Mouse (Mus musculus): Measurements from ENCODE around the gene Flvcr1. TPM values are rescaled to one million over a fixed set of nuclear protein-coding genes. Genes with fewer than 3 reads are reported as not detected.

Gene Flvcr1
- total RNA-seq, 2 experiments from 2014 or later, result 6.7 to 7.1 TPM

Other genes with a start within 250 kb of the Flvcr1 start
- 1.7 and 3.6 TPM in 2 replicates for gene Rps6kc1, start 114.4 kb downstream of the Flvcr1 start, total RNA-seq (2015; ENCODE audit: low replicate concordance)
- 3.8 and 5.5 TPM in 2 replicates for gene Rps6kc1, start 114.4 kb downstream of the Flvcr1 start, total RNA-seq (2017; ENCODE audit: low replicate concordance)
- gene Angel2, start 101.0 kb downstream of the Flvcr1 start, total RNA-seq (2015; ENCODE audit: low replicate concordance), result 10.5 and 11.5 TPM in 2 replicates
- 12.9 and 23.6 TPM in 2 replicates for gene Angel2, start 101.0 kb downstream of the Flvcr1 start, total RNA-seq (2017; ENCODE audit: low replicate concordance)
- not detected in 2 replicates for gene Vash2, start 46.9 kb downstream of the Flvcr1 start, total RNA-seq (2015; ENCODE audit: low replicate concordance)
- not detected in 2 replicates for gene Vash2, start 46.9 kb downstream of the Flvcr1 start, total RNA-seq (2017; ENCODE audit: low replicate concordance)
- gene Spata45, start 10.5 kb upstream of the Flvcr1 start, total RNA-seq (2015; ENCODE audit: low replicate concordance), result not detected in 2 replicates
- not detected in 2 replicates for gene Spata45, start 10.5 kb upstream of the Flvcr1 start, total RNA-seq (2017; ENCODE audit: low replicate concordance)
- gene Tatdn3, start 36.8 kb upstream of the Flvcr1 start, total RNA-seq (2015; ENCODE audit: low replicate concordance), result 6.3 and 24.1 TPM in 2 replicates
- gene Tatdn3, start 36.8 kb upstream of the Flvcr1 start, total RNA-seq (2017; ENCODE audit: low replicate concordance), result 3.9 and 22.1 TPM in 2 replicates
- 13.3 and 33.1 TPM in 2 replicates for gene Nsl1, start 36.9 kb upstream of the Flvcr1 start, total RNA-seq (2015; ENCODE audit: low replicate concordance)
- gene Nsl1, start 36.9 kb upstream of the Flvcr1 start, total RNA-seq (2017; ENCODE audit: low replicate concordance), result 24.9 and 26.4 TPM in 2 replicates
- 1.4 TPM in 1 of 2 replicates, not detected in the other for gene Batf3, start 71.7 kb upstream of the Flvcr1 start, total RNA-seq (2015; ENCODE audit: low replicate concordance)
- not detected in 2 replicates for gene Batf3, start 71.7 kb upstream of the Flvcr1 start, total RNA-seq (2017; ENCODE audit: low replicate concordance)
- not detected in 2 replicates for gene Fam71a, start 138.7 kb upstream of the Flvcr1 start, total RNA-seq (2015; ENCODE audit: low replicate concordance)
- gene Fam71a, start 138.7 kb upstream of the Flvcr1 start, total RNA-seq (2017; ENCODE audit: low replicate concordance), result not detected in 2 replicates
- 3.8 and 4.3 TPM in 2 replicates for gene Atf3, start 191.9 kb upstream of the Flvcr1 start, total RNA-seq (2015; ENCODE audit: low replicate concordance)
- gene Atf3, start 191.9 kb upstream of the Flvcr1 start, total RNA-seq (2017; ENCODE audit: low replicate concordance), result 1.2 and 16.5 TPM in 2 replicates

Data from erythroid progenitor cell, adult 5-6 weeks (primary cell).